Mouse (Mus musculus): ENCODE data around the gene Sorl1.

DNA sequence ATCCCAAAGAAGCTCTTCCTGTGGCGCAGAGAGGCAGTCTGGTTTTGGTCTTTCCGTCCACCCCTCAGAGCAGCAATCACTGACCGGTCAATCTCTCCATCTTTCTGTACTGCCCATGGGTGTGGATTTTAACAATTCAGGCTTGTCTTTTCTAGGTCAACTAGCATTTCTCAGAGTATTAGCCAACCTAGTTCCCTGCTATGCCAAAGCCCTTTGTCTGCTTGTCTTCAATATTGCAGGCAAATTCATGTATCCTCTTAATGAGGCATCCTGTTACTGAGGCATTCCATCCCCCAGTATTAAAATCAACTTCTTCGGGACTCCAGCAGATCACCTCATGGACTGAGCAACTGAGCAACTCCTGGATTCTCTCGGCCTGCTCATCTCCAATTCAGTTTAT, 33.9 kb upstream of the Sorl1 start:
- TF ChIP-seq CTCF (conservative IDR thresholded peaks at IDR 0.05 in 1 of 2, IDR thresholded peaks at IDR 0.05 in 1 of 2; ENCODE audit: low read depth in 2 of 2, low read length in 2 of 2) (no peak), TCF12 (IDR thresholded peaks at IDR 0.05; ENCODE audit: low read depth, low read length) (no peak), RCOR1 (conservative IDR thresholded peaks at IDR 0.05; ENCODE audit: low read depth, low read length) (no peak), BHLHE40 (IDR thresholded peaks at IDR 0.05; ENCODE audit: low read depth, low read length) (no peak), EP300 (IDR thresholded peaks at IDR 0.05; ENCODE audit: low read length) (no peak), POLR2A (IDR thresholded peaks at IDR 0.05; ENCODE audit: low read depth, low read length) (no peak), ZKSCAN1 (IDR thresholded peaks at IDR 0.05; ENCODE audit: borderline replicate concordance, low read depth, low read length) (no peak), ELF1 (IDR thresholded peaks at IDR 0.05; ENCODE audit: low read depth, low read length) (no peak)

Measured in CH12.LX (cell line).